Mouse (Mus musculus) liver, adult 2 months (tissue): ENCODE results near the gene Arl6ip1. TPM values are rescaled to one million over a fixed set of nuclear protein-coding genes. Genes with fewer than 3 reads are reported as not detected.

ENCODE experiments used
- DNase-seq: peaks from one replicate; pipeline ENCODE4 v3.0.0-alpha.2; 2011; ENCODE audit warnings: low read depth, low spot score; ENCODE audit errors: extremely low read depth
- H3K27ac ChIP-seq: fragments of 200-500 bp; replicated peaks from 2 replicates; pipeline ENCODE4 v1.5.1; 2012; ENCODE audit warnings: low read depth, mild to moderate bottlenecking, control low read depth, inconsistent platforms, low read length; ENCODE audit not compliant: insufficient read depth
- H3K27me3 ChIP-seq: fragments of 200-500 bp; 2 replicates; pipeline ENCODE4 v1.6.1; 2012; ENCODE audit warnings: mild to moderate bottlenecking, moderate library complexity, low read length, inconsistent platforms; ENCODE audit not compliant: control insufficient read depth, insufficient read depth
- H3K36me3 ChIP-seq: fragments of 200-500 bp; 2 replicates; pipeline ENCODE4 v1.6.1; 2012; ENCODE audit warnings: low read length, inconsistent platforms; ENCODE audit not compliant: control insufficient read depth, insufficient read depth
- H3K4me1 ChIP-seq: fragments of 200-500 bp; 2 replicates; pipeline ENCODE4 v1.6.1; 2011; ENCODE audit warnings: low read length; ENCODE audit not compliant: control insufficient read depth, insufficient read depth
- H3K4me3 ChIP-seq: fragments of 200-500 bp; 2 replicates; pipeline ENCODE4 v1.5.1; 2011; ENCODE audit warnings: low read depth, mild to moderate bottlenecking, control low read depth, low read length, moderate library complexity; ENCODE audit not compliant: insufficient read depth
- H3K79me2 ChIP-seq: fragments of 200-500 bp; 2 replicates; pipeline ENCODE4 v1.6.1; 2012; ENCODE audit warnings: inconsistent platforms, mild to moderate bottlenecking, low read length, moderate library complexity; ENCODE audit not compliant: control insufficient read depth, insufficient read depth
- H3K9ac ChIP-seq: fragments of 200-500 bp; 2 replicates; pipeline ENCODE4 v1.6.1; 2012; ENCODE audit warnings: low read depth, mild to moderate bottlenecking, control low read depth, inconsistent platforms, low read length
- CTCF ChIP-seq: fragments of 200-500 bp; IDR thresholded peaks from 2 replicates; pipeline ENCODE4 v1.5.1; 2011; ENCODE audit warnings: low read depth, low read length, control low read depth
- POLR2A ChIP-seq: fragments of 200-500 bp; IDR thresholded peaks from 2 replicates; pipeline ENCODE4 v1.6.1; 2011; ENCODE audit warnings: low read length, control low read depth; ENCODE audit not compliant: insufficient read depth; ENCODE audit errors: extremely low read depth
- WGBS: fragments of 180-500 bp; shearing (Covaris S2); methylation state at CpG from one replicate; pipeline ENCODE4 v1.1.7; 2018; 5-methylcytosine and 5-hydroxymethylcytosine counted together
- polyA plus RNA-seq: library from polyadenylated mRNA; depleted of rRNA; stranded (reverse); fragments of >200 nt; gene quantifications from 2 replicates; pipeline ENCODE4 v1.2.3, GENCODE M21; 2012
- total RNA-seq: library from RNA; depleted of rRNA; stranded (reverse); fragments of >200 nt; gene quantifications from 2 replicates; pipeline ENCODE4 v1.2.3, GENCODE M21; 2014

Arl6ip1 gene
- total and polyA plus RNA-seq, 2 experiments, result 75.4 to 143 TPM

DNA sequence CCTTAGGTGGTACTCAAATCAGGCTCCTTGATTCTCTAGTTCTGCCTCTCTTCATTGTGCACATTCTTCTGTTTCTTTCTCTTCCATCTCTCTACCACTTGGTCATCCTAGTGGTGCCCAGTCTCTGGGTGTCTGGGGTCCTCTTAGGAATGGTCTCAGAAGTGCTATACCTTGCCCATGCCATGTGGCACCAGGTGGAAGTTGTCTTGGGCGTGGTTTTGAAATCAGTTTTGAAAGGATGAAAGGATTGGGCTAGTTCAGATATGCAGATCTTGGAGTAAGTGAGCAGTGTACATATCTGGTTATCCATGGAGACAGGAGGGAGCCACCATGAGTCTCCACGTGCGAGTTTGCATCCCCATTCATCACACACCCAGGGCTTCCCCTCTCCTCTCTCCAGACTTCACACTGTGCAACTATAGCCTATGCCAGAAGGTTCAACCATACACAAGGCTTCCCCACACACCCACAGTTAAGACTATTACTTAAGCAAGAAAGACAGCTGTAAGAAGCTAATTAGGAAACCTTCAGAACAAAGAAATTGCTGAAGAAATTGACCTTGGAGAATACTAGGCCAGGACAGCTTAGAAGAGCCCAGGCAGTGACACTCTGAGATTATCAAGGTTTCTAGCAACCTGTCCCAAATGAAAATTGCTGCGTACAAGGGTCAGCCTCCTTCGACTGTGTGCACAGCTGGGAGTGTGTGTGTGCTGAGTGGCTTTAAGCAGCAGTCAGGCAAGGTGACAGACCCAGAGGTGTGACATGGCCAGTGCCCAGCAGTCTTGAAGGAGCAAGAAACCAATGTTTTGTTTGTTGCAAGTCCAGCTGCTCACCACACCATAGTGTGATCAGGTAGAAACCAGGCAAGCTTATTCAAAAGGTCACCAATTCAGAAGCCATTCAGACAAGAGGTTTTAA lies 25.7 kb downstream of the Arl6ip1 start:
- H3K79me2 ChIP-seq, result no peaks in the 10 kb centered on the region
- TF ChIP-seq CTCF (no peak), POLR2A (no peak)
- 53% methylated on average over 5 of the region's 5 CpGs for WGBS
- peaks cover 32% of the 10 kb centered on the region for H3K36me3 ChIP-seq
- no peaks in the 10 kb centered on the region for H3K27me3 ChIP-seq
- H3K27ac ChIP-seq, result no peak overlapping the region
- H3K4me1 ChIP-seq, result no peaks in the 10 kb centered on the region; the same call in 1 of the 2 replicates
- no peak overlapping the region for H3K9ac ChIP-seq
- no peak for DNase-seq
- H3K4me3 ChIP-seq, result no peak overlapping the region

DNA sequence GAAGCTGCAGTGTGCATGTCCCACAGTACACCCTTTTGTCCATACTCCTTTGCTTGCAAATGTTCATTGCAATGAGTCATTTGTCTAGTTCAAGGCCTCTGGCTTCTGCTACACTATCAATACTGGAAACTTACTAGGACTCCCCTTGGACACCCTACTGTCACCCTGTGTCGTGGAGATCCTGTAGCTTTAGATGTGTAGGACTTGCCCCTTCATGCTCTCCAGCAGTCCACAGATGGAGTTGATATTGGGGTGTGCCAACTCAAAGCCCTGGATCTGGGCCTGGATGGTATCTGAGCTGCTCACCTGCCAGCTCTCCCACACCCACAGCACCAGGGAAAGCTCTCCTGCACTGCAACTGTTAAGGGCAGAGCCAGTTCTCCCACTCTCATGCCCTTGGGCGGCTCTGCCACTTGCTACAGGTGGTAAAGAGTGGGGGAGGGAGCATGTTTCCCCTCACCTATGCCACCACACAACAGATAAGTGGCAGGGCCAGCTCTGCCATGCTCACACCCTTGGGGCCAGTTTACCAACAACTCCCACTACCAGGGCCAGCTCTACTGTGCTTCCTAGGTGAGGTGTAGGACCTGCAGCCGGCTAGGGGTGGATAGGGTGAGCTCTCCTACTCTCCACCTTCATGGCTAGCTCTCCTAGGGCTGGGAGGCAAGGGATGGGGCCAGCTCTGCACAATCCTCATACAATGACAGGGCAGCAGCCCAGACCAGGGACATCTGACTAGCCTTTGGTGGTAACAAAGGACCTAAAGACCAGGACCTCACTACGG lies 26.6 kb downstream of the Arl6ip1 start:
- 45% methylated on average over 4 of the region's 4 CpGs for WGBS
- no peaks in the 10 kb centered on the region for H3K79me2 ChIP-seq
- H3K27ac ChIP-seq, result no peak overlapping the region
- no peak overlapping the region for H3K9ac ChIP-seq
- peaks cover 24% of the 10 kb centered on the region for H3K36me3 ChIP-seq
- no peak overlapping the region for H3K4me3 ChIP-seq
- no peaks in the 10 kb centered on the region; the same call in 1 of the 2 replicates for H3K4me1 ChIP-seq
- TF ChIP-seq POLR2A (no peak), CTCF (no peak)
- DNase-seq, result no peak
- no peaks in the 10 kb centered on the region for H3K27me3 ChIP-seq

GRCm38 (mm10) chr7:118102231-118102630 lies 27.2 kb downstream of the Arl6ip1 start:
- peak; percentile 52 for DNase-seq
- TF ChIP-seq POLR2A (no peak), CTCF (peak; percentile 61)
- Histone ChIP-seq H3K9ac (no peak overlapping the region), H3K27me3 (no peaks in the 10 kb centered on the region), H3K4me1 (no peaks in the 10 kb centered on the region; the same call in 1 of the 2 replicates), H3K36me3 (peaks cover 18% of the 10 kb centered on the region), H3K4me3 (no peak overlapping the region), H3K79me2 (no peaks in the 10 kb centered on the region), H3K27ac (no peak overlapping the region)
- WGBS, result 47% methylated on average over 4 of the region's 4 CpGs

DNA sequence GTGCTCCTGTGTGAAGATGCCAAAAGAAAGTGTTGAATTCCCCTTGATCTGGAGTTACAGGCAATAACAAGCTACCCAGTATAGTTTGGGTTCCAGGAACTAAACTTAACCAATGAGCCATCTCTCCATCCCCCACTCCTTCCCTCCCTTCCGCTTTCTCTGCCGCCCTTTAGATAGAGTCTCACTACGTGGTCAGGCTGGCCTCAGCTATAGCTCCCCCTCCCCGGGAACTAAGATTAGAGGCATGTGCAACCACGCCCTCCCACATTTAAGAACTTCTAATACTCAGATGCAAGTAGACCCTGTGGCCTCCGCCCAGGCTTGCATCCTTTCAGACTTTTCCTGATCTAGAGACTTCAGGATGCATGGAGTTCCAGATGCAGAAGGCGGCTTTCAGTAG lies 31.8 kb downstream of the Arl6ip1 start:
- Histone ChIP-seq H3K4me1 (no peaks in the 10 kb centered on the region), H3K27ac (no peak overlapping the region), H3K36me3 (no peaks in the 10 kb centered on the region), H3K27me3 (no peaks in the 10 kb centered on the region), H3K9ac (no peak overlapping the region), H3K79me2 (no peaks in the 10 kb centered on the region), H3K4me3 (no peak overlapping the region)
- TF ChIP-seq POLR2A (no peak), CTCF (no peak)
- no peak for DNase-seq
- 62% methylated on average over 7 of the region's 7 CpGs for WGBS

GRCm38 (mm10) chr7:118079987-118080386 lies 49.5 kb downstream of the Arl6ip1 start:
- no peaks in the 10 kb centered on the region for H3K27me3 ChIP-seq
- no peak for DNase-seq
- TF ChIP-seq POLR2A (no peak), CTCF (no peak)
- WGBS, result 77% methylated on average over 4 of the region's 4 CpGs
- H3K9ac ChIP-seq, result no peak overlapping the region
- no peak overlapping the region for H3K27ac ChIP-seq
- no peak overlapping the region for H3K4me3 ChIP-seq
- no peaks in the 10 kb centered on the region for H3K4me1 ChIP-seq
- H3K36me3 ChIP-seq, result no peaks in the 10 kb centered on the region
- H3K79me2 ChIP-seq, result no peaks in the 10 kb centered on the region
